Mouse (Mus musculus): ENCODE results near the gene Zglp1.
A peak's percentile ranks its signal among the peaks of the same experiment; 100 is the strongest.
"Not testable (repeated sequence)": the region's sequence is repeated elsewhere in the genome, so short reads cannot be mapped to it uniquely, and the experiment has no call there.

Gene Zglp1

DNA sequence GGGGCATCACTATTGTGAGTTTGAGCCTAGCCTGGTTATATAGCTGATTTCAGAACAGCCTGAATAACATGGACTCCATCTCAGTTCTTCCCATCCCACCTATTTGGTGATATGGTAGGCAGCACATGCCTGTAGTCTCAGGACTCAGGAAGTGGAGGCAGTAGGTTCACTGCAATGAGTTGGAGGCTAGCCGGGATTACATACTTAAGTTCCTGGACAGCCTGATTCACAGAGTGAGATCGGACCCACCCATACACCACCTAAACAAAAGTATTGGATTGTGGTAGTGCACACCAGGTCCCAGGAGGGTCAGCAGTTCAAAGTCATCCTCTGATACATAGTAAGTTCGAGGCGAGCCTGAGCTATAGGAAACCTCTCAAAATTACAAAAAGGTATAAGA is 5.7 kb upstream of the Zglp1 start:
- DNase-seq (ENCODE audit: low read depth): peak; percentile 38

DNA sequence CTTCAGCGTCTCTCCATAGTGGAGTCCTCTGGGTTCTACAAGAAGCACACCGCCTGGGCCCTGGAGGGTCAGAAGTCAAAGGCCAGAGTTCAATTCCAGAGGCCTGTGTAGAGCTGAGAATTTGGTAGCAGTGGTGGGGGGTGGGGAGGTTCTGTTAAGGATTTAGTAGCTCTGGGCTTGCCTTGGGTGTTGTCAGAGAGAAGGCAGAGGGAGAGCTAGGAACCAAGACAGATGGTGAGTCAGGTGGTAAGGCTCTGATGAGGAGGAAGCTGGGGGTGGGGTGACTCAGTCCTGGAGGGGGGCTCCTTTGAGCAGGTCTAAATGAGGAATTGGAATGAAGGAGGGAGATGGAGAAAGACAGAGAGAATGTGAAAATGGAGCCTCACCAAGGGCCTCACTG is 4.0 kb downstream of the Zglp1 start:
- peak; percentile 29 for DNase-seq (ENCODE audit: low read depth)

GRCm38 (mm10) chr9:21051578-21051977 is 15.3 kb downstream of the Zglp1 start:
- DNase-seq (ENCODE audit: low read depth): no peak

DNA sequence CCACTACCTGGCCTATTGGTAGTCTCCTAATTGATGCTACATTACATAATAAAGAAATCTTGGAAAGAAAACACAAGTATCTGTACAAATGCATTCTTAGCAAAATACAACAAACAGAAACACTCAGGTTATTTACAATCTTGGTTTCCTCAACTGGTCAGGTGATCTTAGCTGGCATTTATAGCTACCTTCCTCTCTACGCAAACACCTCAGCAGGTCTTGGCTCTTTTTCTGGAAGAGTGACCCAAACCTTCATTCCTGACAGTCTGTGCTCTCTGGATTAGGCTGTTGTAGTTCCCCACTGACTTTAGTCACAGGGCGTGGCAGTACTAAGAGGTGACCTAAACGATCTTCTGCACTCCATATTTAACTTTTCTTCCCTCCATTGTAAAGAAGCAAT is 21.7 kb downstream of the Zglp1 start:
- no peak for DNase-seq (ENCODE audit: low read depth)

DNA sequence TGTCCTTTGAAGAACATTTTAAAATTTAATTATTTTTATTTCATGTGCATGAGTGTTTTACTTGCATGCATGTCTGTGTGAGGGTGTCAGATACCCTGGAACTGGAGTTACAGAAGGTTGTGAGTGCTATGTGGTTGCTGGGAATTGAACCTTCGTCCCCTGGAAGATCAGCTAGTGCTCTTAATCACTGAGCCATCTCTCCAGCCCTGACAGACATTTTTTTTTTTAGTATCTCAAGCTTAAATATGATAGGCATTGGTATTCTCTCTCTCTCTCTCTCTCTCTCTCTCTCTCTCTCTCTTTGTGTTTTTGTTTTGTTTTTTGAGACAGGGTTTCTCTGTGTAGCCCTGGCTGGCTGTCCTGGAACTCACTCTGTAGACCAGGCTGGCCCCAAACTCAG is 22.1 kb downstream of the Zglp1 start:
- not testable (repeated sequence) for DNase-seq (ENCODE audit: low read depth)

DNA sequence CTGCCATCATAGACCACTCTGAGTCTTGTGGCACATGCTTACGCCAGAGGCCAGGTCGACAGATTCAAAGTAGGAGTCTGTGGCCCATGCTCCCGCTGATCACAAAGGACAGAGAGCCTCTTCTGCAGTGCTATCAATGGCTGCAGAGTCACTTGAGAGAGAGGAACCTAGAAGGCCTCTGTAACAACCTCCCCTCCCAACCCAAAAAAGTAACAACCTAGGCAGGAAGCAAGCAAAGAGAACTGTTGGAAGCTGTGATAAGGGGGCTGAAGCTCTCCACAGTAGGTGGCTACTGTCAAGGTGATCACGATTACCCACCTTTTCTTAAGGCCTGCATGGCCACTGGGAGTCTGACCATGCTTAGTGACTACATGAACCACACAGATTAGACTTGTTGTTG is 23.3 kb downstream of the Zglp1 start:
- no peak for DNase-seq (ENCODE audit: low read depth)

- DNase-seq (ENCODE audit: low read depth): peak; percentile 44
These were observed 25.6 kb downstream of the Zglp1 start for GRCm38 (mm10) chr9:21041308-21041707.

DNA sequence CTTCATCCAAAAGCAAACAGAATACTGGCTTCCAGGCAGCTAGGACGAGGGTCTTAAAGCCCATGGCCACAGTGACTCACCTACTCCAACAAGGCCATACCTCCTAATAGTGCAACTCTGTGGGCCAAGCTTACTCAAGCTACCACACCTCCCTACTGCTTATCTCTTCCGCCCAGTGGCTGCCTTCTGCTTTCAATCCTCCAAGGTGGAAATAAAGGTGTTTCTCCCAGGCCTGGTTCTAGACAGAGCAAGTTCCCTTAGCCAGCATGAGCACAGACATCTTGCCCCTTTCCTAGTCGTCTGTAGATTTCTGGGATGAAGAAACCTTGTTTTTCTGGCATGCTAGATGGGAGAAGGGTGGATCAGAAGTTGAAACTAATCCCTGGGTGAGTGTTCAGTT is 27.1 kb downstream of the Zglp1 start:
- DNase-seq (ENCODE audit: low read depth): no peak

DNA sequence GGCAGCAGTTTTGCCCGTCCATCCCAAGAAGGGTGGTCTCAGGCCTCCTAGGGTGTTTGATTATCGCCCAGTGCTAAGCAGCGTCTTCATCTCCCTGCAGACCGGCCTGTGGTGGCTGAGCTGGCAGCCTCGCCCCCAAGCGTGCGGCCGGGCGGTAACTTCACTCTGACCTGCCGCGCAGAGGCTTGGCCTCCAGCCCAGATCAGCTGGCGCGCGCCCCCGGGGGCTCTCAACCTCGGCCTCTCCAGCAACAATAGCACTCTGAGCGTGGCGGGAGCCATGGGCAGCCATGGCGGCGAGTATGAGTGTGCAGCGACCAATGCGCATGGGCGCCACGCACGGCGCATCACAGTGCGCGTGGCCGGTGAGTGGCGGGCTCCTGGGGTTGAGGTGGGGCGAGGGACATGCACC is 29.4 kb downstream of the Zglp1 start:
- no peak for DNase-seq (ENCODE audit: low read depth)

- no peak for DNase-seq (ENCODE audit: low read depth)
These were observed 30.2 kb downstream of the Zglp1 start for GRCm38 (mm10) chr9:21036666-21037065.

DNA sequence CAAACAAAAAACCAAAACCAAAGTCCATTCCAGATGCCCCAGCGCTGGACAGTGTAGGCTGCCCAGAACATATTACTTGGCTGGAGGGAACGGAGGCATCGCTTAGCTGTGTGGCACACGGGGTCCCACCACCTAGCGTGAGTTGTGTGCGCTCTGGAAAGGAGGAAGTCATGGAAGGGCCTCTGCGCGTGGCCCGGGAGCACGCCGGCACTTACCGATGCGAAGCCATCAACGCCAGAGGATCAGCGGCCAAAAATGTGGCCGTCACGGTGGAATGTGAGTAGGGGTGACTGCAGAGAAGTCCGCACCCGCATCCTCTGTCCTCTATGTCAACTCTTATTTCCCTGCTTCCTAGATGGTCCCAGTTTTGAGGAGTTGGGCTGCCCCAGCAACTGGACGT is 30.7 kb downstream of the Zglp1 start:
- DNase-seq (ENCODE audit: low read depth): no peak

GRCm38 (mm10) chr9:21035586-21035985 is 31.3 kb downstream of the Zglp1 start:
- DNase-seq (ENCODE audit: low read depth): no peak

GRCm38 (mm10) chr9:21034481-21035085 is 32.3 kb downstream of the Zglp1 start:
- DNase-seq (ENCODE audit: low read depth): no peak

GRCm38 (mm10) chr9:21033136-21033535 is 33.8 kb downstream of the Zglp1 start:
- peak; percentile 94 for DNase-seq (ENCODE audit: low read depth)

DNA sequence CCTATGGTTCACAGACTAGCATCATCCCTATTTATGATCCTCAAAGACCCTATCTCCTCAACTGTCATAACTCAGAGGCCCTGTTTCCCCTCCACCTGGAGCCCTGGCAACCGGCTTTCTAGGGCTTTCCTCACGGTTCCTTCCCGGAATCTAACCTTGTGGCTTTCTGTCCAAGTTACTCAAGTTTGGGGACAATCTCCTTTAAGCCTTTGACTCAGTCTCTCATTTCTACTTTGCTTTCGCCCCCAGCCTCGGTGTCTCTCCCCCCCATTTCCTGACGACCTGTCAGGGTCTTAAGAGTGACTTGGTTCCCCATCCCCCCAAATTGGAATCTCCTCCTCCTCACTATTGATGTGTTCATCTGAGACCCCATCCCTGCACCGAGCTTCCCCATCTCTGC is 34.4 kb downstream of the Zglp1 start:
- DNase-seq (ENCODE audit: low read depth): no peak

- DNase-seq (ENCODE audit: low read depth): peak; percentile 32
These were observed 35.0 kb downstream of the Zglp1 start, which contains the start of gene Icam5 for GRCm38 (mm10) chr9:21031896-21032351. Gene Icam5, plus strand, starts transcription at chr9:21032073.

- DNase-seq (ENCODE audit: low read depth): peak; percentile 79
These were observed 35.5 kb downstream of the Zglp1 start for GRCm38 (mm10) chr9:21031251-21031895.

- DNase-seq (ENCODE audit: low read depth): peak; percentile 95
These were observed 36.1 kb downstream of the Zglp1 start for GRCm38 (mm10) chr9:21030781-21031250.

GRCm38 (mm10) chr9:21030055-21030600 is 36.8 kb downstream of the Zglp1 start:
- DNase-seq (ENCODE audit: low read depth): no peak

GRCm38 (mm10) chr9:21029291-21030054 is 37.4 kb downstream of the Zglp1 start, which contains the start of gene Icam4:
Gene Icam4, plus strand, starts transcription at chr9:21029373.
- peak; percentile 77 for DNase-seq (ENCODE audit: low read depth)

GRCm38 (mm10) chr9:21028560-21029110 is 38.3 kb downstream of the Zglp1 start:
- no peak for DNase-seq (ENCODE audit: low read depth)

- DNase-seq (ENCODE audit: low read depth): no peak
These were observed 39.1 kb downstream of the Zglp1 start for GRCm38 (mm10) chr9:21027774-21028290.

Data from NIH3T3 (cell line).